Mouse (Mus musculus) testis, adult 2 months (tissue): ENCODE results near the gene Mta1.

Experiments
- CTCF ChIP-seq: fragments of 200-500 bp; IDR thresholded peaks from 2 replicates; pipeline ENCODE4 v1.5.1; 2012; ENCODE audit warnings: low read depth, mild to moderate bottlenecking, inconsistent platforms, low read length, moderate library complexity; ENCODE audit not compliant: control insufficient read depth, insufficient read depth, insufficient replicate concordance
- POLR2A ChIP-seq: fragments of 200-500 bp; IDR thresholded peaks from 2 replicates; pipeline ENCODE4 v1.6.1; 2012; ENCODE audit warnings: low read depth, mild to moderate bottlenecking, inconsistent platforms, low read length, moderate library complexity; ENCODE audit not compliant: control insufficient read depth

GRCm38 (mm10) chr12:113156540-113156929, 58.5 kb downstream of the Mta1 start:
- TF ChIP-seq POLR2A (no peak), CTCF (no peak)
